Mouse (Mus musculus) MEL (cell line): ENCODE measurements around the gene Ndufb10. TPM values are rescaled to one million over a fixed set of nuclear protein-coding genes. Genes with fewer than 3 reads are reported as not detected.

Source experiments
- DNase-seq: peaks from one replicate; pipeline ENCODE4 v3.0.0; 2011; ENCODE audit warnings: low read depth, low spot score
- H3K27ac ChIP-seq: 2 replicates; pipeline ENCODE4 v1.5.1; 2012; ENCODE audit warnings: low read depth, mild to moderate bottlenecking, control low read depth, low read length, moderate library complexity; ENCODE audit not compliant: control insufficient read depth
- H3K27me3 ChIP-seq, 2 experiments: fragments of 150-350 bp in 1 of 2; sonication (generic) in 1 of 2; 2 replicates each; pipeline ENCODE4 v1.6.1; 2012; ENCODE audit warnings: low read length in 2 of 2, mild to moderate bottlenecking in 2 of 2, improper control_type of control experiment in 1 of 2, moderate library complexity in 1 of 2; ENCODE audit not compliant: insufficient read depth in 2 of 2, control insufficient read depth in 1 of 2
- H3K36me3 ChIP-seq, 2 experiments: 2 replicates each; pipeline ENCODE4 v1.6.1; 2012 to 2014; ENCODE audit warnings: low read length in 2 of 2, improper control_type of control experiment in 1 of 2, inconsistent platforms in 1 of 2, mild to moderate bottlenecking in 1 of 2; ENCODE audit not compliant: insufficient read depth in 2 of 2, control insufficient read depth in 1 of 2
- H3K4me1 ChIP-seq, 2 experiments: fragments of 150-350 bp in 1 of 2; sonication (generic) in 1 of 2; 2 replicates each; pipeline ENCODE4 v1.6.1; 2012; ENCODE audit warnings: low read length in 2 of 2, improper control_type of control experiment in 1 of 2, mild to moderate bottlenecking in 1 of 2; ENCODE audit not compliant: insufficient read depth in 2 of 2, control insufficient read depth in 1 of 2
- H3K4me3 ChIP-seq, 2 experiments: fragments of 150-350 bp in 1 of 2; sonication (generic) in 1 of 2; 2 replicates each; pipeline ENCODE4 v1.5.1; 2012; ENCODE audit warnings: low read depth in 2 of 2, low read length in 2 of 2, mild to moderate bottlenecking in 2 of 2, moderate library complexity in 2 of 2, control low read depth in 1 of 2, improper control_type of control experiment in 1 of 2; ENCODE audit not compliant: control insufficient read depth in 1 of 2, insufficient read depth in 1 of 2
- H3K79me2 ChIP-seq: 2 replicates; pipeline ENCODE4 v1.6.1; 2012; ENCODE audit warnings: mild to moderate bottlenecking, low read length, moderate library complexity; ENCODE audit not compliant: control insufficient read depth, poor library complexity, insufficient read depth
- H3K9ac ChIP-seq: 2 replicates; pipeline ENCODE4 v1.6.1; 2012; ENCODE audit warnings: low read depth, mild to moderate bottlenecking, control low read depth, low read length, moderate library complexity; ENCODE audit not compliant: control insufficient read depth, poor library complexity, severe bottlenecking
- H3K9me3 ChIP-seq: fragments of 150-350 bp; sonication (generic); replicated peaks from 2 replicates; pipeline ENCODE4 v1.6.1; 2012; ENCODE audit warnings: mild to moderate bottlenecking, low read length, improper control_type of control experiment, moderate library complexity; ENCODE audit not compliant: insufficient read depth
- CHD1 ChIP-seq: IDR thresholded peaks from 2 replicates; pipeline ENCODE4 v1.6.1; 2012; ENCODE audit warnings: low read depth, mild to moderate bottlenecking, inconsistent platforms, low read length, improper control_type of control experiment
- CHD2 ChIP-seq: IDR thresholded peaks from 2 replicates; pipeline ENCODE4 v1.6.1; 2011; ENCODE audit warnings: low read length, improper control_type of control experiment
- EP300 ChIP-seq, 2 experiments: IDR thresholded peaks; 2 replicates each; pipeline ENCODE4 v1.6.1; 2011; ENCODE audit warnings: improper control_type of control experiment in 2 of 2, low read length in 2 of 2, low read depth in 1 of 2, mild to moderate bottlenecking in 1 of 2
- ETS1 ChIP-seq: IDR thresholded peaks from 2 replicates; pipeline ENCODE4 v1.6.1; 2012; ENCODE audit warnings: low read depth, mild to moderate bottlenecking, inconsistent platforms, low read length, improper control_type of control experiment, moderate library complexity
- HCFC1 ChIP-seq: IDR thresholded peaks from 2 replicates; pipeline ENCODE4 v1.6.1; 2012; ENCODE audit warnings: low read depth, mild to moderate bottlenecking, inconsistent platforms, low read length, improper control_type of control experiment, moderate library complexity
- MAFK ChIP-seq: IDR thresholded peaks from 2 replicates; pipeline ENCODE4 v1.6.1; 2011; ENCODE audit warnings: low read depth, mild to moderate bottlenecking, low read length, improper control_type of control experiment, borderline replicate concordance
- MAZ ChIP-seq: IDR thresholded peaks from 2 replicates; pipeline ENCODE4 v1.6.1; 2012; ENCODE audit warnings: low read depth, mild to moderate bottlenecking, inconsistent platforms, low read length, improper control_type of control experiment
- MEF2A ChIP-seq: IDR thresholded peaks from 2 replicates; pipeline ENCODE4 v1.6.1; 2014; ENCODE audit warnings: low read depth, mild to moderate bottlenecking, inconsistent platforms, low read length, improper control_type of control experiment; ENCODE audit not compliant: poor library complexity, insufficient replicate concordance, severe bottlenecking; ENCODE audit errors: extremely low read depth
- MXI1 ChIP-seq: IDR thresholded peaks from 2 replicates; pipeline ENCODE4 v1.6.1; 2011; ENCODE audit warnings: mild to moderate bottlenecking, low read depth, low read length, improper control_type of control experiment
- POLR2A ChIP-seq, 2 experiments: IDR thresholded peaks; 2 replicates each; pipeline ENCODE4 v1.6.1; 2011 to 2012; ENCODE audit warnings: low read length in 2 of 2, mild to moderate bottlenecking in 2 of 2, control low read depth in 1 of 2, improper control_type of control experiment in 1 of 2, low read depth in 1 of 2, moderate library complexity in 1 of 2; ENCODE audit not compliant: control insufficient read depth in 1 of 2, insufficient read depth in 1 of 2, poor library complexity in 1 of 2
- POLR2AphosphoS5 ChIP-seq: IDR thresholded peaks from 2 replicates; pipeline ENCODE4 v1.6.1; 2012; ENCODE audit warnings: low read depth, borderline replicate concordance, mild to moderate bottlenecking, inconsistent platforms, low read length, moderate library complexity, mixed read lengths
- SMC3 ChIP-seq: IDR thresholded peaks from 2 replicates; pipeline ENCODE4 v1.6.1; 2011; ENCODE audit warnings: low read depth, low read length, improper control_type of control experiment
- TBP ChIP-seq: IDR thresholded peaks from 2 replicates; pipeline ENCODE4 v1.8.0; 2011; ENCODE audit warnings: low read depth, low read length, improper control_type of control experiment
- TCF12 ChIP-seq: IDR thresholded peaks from 2 replicates; pipeline ENCODE4 v1.6.1; 2014; ENCODE audit warnings: low read depth, mild to moderate bottlenecking, inconsistent platforms, low read length, improper control_type of control experiment, moderate library complexity
- UBTF ChIP-seq: IDR thresholded peaks from 2 replicates; pipeline ENCODE4 v1.6.1; 2012; ENCODE audit warnings: low read depth, mild to moderate bottlenecking, inconsistent platforms, low read length, improper control_type of control experiment, moderate library complexity, borderline replicate concordance; ENCODE audit not compliant: insufficient read depth
- USF1 ChIP-seq: IDR thresholded peaks from 2 replicates; pipeline ENCODE4 v1.6.1; 2014; ENCODE audit warnings: low read depth, mild to moderate bottlenecking, inconsistent platforms, low read length, improper control_type of control experiment, moderate library complexity
- ZKSCAN1 ChIP-seq: IDR thresholded peaks from 2 replicates; pipeline ENCODE4 v1.6.1; 2012; ENCODE audit warnings: low read depth, mild to moderate bottlenecking, inconsistent platforms, low read length, improper control_type of control experiment, moderate library complexity
- ZMIZ1 ChIP-seq: IDR thresholded peaks from 2 replicates; pipeline ENCODE4 v1.6.1; 2012; ENCODE audit warnings: low read depth, mild to moderate bottlenecking, inconsistent platforms, low read length, improper control_type of control experiment, moderate library complexity
- polyA plus RNA-seq, 2 experiments: library from polyadenylated mRNA; stranded (reverse) in 1 of 2; unstranded in 1 of 2; fragments of >175 nt in 1 of 2; fragments of >200 nt in 1 of 2; gene quantifications; 2 replicates each; pipeline versions ENCODE4 v1.2.1 to v1.2.4; 2012; ENCODE audit warnings: low replicate concordance in 2 of 2, low read depth in 1 of 2; ENCODE audit not compliant: insufficient read length in 2 of 2, insufficient read depth in 1 of 2, missing spikeins in 1 of 2
- total RNA-seq: library from RNA; depleted of rRNA; stranded (reverse); fragments of 300-350 nt; gene quantifications from 2 replicates; pipeline ENCODE4 v1.2.3, GENCODE M21; 2012

Ndufb10 gene
- total and polyA plus RNA-seq, 3 experiments, result 230 to 292 TPM; not detected in 1

GRCm38 (mm10) chr17:24729067-24729466 is 4.8 kb upstream of the Ndufb10 start:
- Histone ChIP-seq H3K9ac (no peak overlapping the region), H3K4me3 (no peak overlapping the region), H3K79me2 (peaks cover under 1% of the 10 kb centered on the region), H3K9me3 (no peaks in the 10 kb centered on the region), H3K36me3 (peaks cover 0 to 5% of the 10 kb centered on the region in 2 experiments; a peak in 1 of 4 replicates), H3K27me3 (no peaks in the 10 kb centered on the region), H3K4me1 (peaks cover 0 to 12% of the 10 kb centered on the region in 2 experiments; a peak in 3 of 4 replicates), H3K27ac (no peak overlapping the region)
- DNase-seq, result no peak
- TF ChIP-seq CHD2, result no peak
- TF ChIP-seq USF1, result no peak
- TF ChIP-seq TBP, result no peak

GRCm38 (mm10) chr17:24728184-24728583 is 3.9 kb upstream of the Ndufb10 start:
- Histone ChIP-seq H3K36me3 (peaks cover 0 to 5% of the 10 kb centered on the region in 2 experiments; a peak in 1 of 4 replicates), H3K9me3 (no peaks in the 10 kb centered on the region), H3K4me3 (no peak overlapping the region), H3K27ac (no peak overlapping the region), H3K4me1 (peaks cover 0 to 12% of the 10 kb centered on the region in 2 experiments; a peak in 3 of 4 replicates), H3K27me3 (no peaks in the 10 kb centered on the region), H3K79me2 (peaks cover 10% of the 10 kb centered on the region), H3K9ac (no peak overlapping the region)
- TF ChIP-seq MXI1 (no peak), TCF12 (no peak), HCFC1 (no peak)
- no peak for DNase-seq

GRCm38 (mm10) chr17:24727618-24728017 is 3.3 kb upstream of the Ndufb10 start, which contains the start of gene Rpl3l:
TSS of gene Rpl3l (plus strand) at chr17:24727820.
- Histone ChIP-seq H3K4me3 (no peak within 1 kb of the TSS), H3K9me3 (no peaks in the 10 kb centered on the region), H3K27ac (no peak within 1 kb of the TSS), H3K9ac (no peak within 1 kb of the TSS), H3K27me3 (no peaks in the 10 kb centered on the region), H3K4me1 (peaks cover 0 to 12% of the 10 kb centered on the region in 2 experiments; a peak in 3 of 4 replicates)
- DNase-seq, result no peak
- TF ChIP-seq ETS1 (no peak), SMC3 (no peak), CHD1 (no peak), ZKSCAN1 (no peak), UBTF (no peak), POLR2A (IDR thresholded peaks at IDR 0.05; ENCODE audit: control insufficient read depth in 1 of 2, insufficient read depth in 1 of 2, low read depth in 1 of 2, low read length in 2 of 2, poor library complexity in 1 of 2) (no peak), POLR2AphosphoS5 (no peak), EP300 (IDR thresholded peaks at IDR 0.05; ENCODE audit: low read depth in 1 of 2, low read length in 2 of 2) (no peak), ZMIZ1 (no peak), MAZ (no peak), CHD2 (no peak), MEF2A (no peak), MAFK (no peak)
- TF ChIP-seq, all 39 proteins: peak for 0
- Histone ChIP-seq H3K36me3 (peaks cover 0 to 5% of the 10 kb centered on the region in 2 experiments; a peak in 1 of 4 replicates), H3K79me2 (peaks cover 12% of the 10 kb centered on the region)
